Mouse (Mus musculus) hindbrain, embryonic 11.5 days (tissue): ENCODE measurements around the gene Rpl3. TPM values are rescaled to one million over a fixed set of nuclear protein-coding genes. Genes with fewer than 3 reads are reported as not detected.

Source experiments
- ATAC-seq: fragments of 200-750 bp; cut with Nextera tagmentation; 2 replicates; pipeline ENCODE4 v1.8.0; 2017; ENCODE audit warnings: mild to moderate bottlenecking, moderate TSS enrichment, moderate library complexity; ENCODE audit not compliant: low FRiP score
- DNase-seq: peaks from one replicate; pipeline ENCODE4 v3.0.0-alpha.2; 2015; ENCODE audit warnings: low spot score
- H3K27ac ChIP-seq: fragments of 300-500 bp; sonication (generic); 2 replicates; pipeline ENCODE4 v1.5.1; 2014; ENCODE audit warnings: mild to moderate bottlenecking, low read depth, low read length
- H3K27me3 ChIP-seq: fragments of 300-500 bp; sonication (generic); 2 replicates; pipeline ENCODE4 v1.6.1; 2014; ENCODE audit warnings: mild to moderate bottlenecking, low read length, moderate library complexity, mixed read lengths; ENCODE audit not compliant: control insufficient read depth, insufficient read depth
- H3K36me3 ChIP-seq: fragments of 300-500 bp; sonication (generic); 2 replicates; pipeline ENCODE4 v1.6.1; 2014; ENCODE audit warnings: mild to moderate bottlenecking, low read length, moderate library complexity, mixed read lengths; ENCODE audit not compliant: control insufficient read depth, insufficient read depth
- H3K4me1 ChIP-seq: fragments of 300-500 bp; sonication (generic); replicated peaks from 2 replicates; pipeline ENCODE4 v1.6.1; 2014; ENCODE audit warnings: low read length, mixed read lengths; ENCODE audit not compliant: control insufficient read depth, insufficient read depth
- H3K4me2 ChIP-seq: fragments of 300-500 bp; sonication (generic); replicated peaks from 2 replicates; pipeline ENCODE4 v1.6.1; 2014; ENCODE audit warnings: mild to moderate bottlenecking, low read depth, low read length
- H3K4me3 ChIP-seq: fragments of 300-500 bp; sonication (generic); 2 replicates; pipeline ENCODE4 v1.5.1; 2014; ENCODE audit warnings: low read depth, low read length
- H3K9ac ChIP-seq: fragments of 300-500 bp; sonication (generic); 2 replicates; pipeline ENCODE4 v1.6.1; 2014; ENCODE audit warnings: low read depth, low read length
- H3K9me3 ChIP-seq: fragments of 300-500 bp; sonication (generic); 2 replicates; pipeline ENCODE4 v1.6.1; 2016; ENCODE audit warnings: low read length; ENCODE audit not compliant: control insufficient read depth
- WGBS: fragments of 180-500 bp; shearing (Covaris S2); extraction: QIAGEN DNeasy Blood & Tissue Kit; methylation state at CpG from one replicate; pipeline ENCODE4 v1.1.7; 2014; 5-methylcytosine and 5-hydroxymethylcytosine counted together
- polyA plus RNA-seq: library from polyadenylated mRNA; unstranded; fragments of >200 nt; fragmentation: Nextera tagmentation; extraction: Ambion mirVana; gene quantifications from 2 replicates; pipeline ENCODE4 v1.2.1, GENCODE M21; 2014

The Rpl3 gene
- polyA plus RNA-seq, 1 experiment from 2014 or later = 1,045 TPM

GRCm38 (mm10) chr15:80047973-80048372 lies 43.7 kb downstream of the Rpl3 start:
- DNase-seq (no peak), ATAC-seq (no peak)
- no peak overlapping the region for H3K4me2 ChIP-seq
- H3K27ac ChIP-seq = no peak overlapping the region
- no peaks in the 10 kb centered on the region for H3K36me3 ChIP-seq
- 49% methylated on average over 5 of the region's 5 CpGs for WGBS
- no peaks in the 10 kb centered on the region for H3K4me1 ChIP-seq
- no peak overlapping the region for H3K9ac ChIP-seq
- no peaks in the 10 kb centered on the region for H3K9me3 ChIP-seq
- no peak overlapping the region for H3K4me3 ChIP-seq
- H3K27me3 ChIP-seq = no peaks in the 10 kb centered on the region

- ATAC-seq (no peak), DNase-seq (no peak)
- H3K9ac ChIP-seq = no peak overlapping the region
- H3K9me3 ChIP-seq = no peaks in the 10 kb centered on the region
- no peaks in the 10 kb centered on the region for H3K27me3 ChIP-seq
- H3K4me3 ChIP-seq = no peak overlapping the region
- no peak overlapping the region for H3K27ac ChIP-seq
- 79% methylated on average over 2 of the region's 2 CpGs for WGBS
- no peak overlapping the region for H3K4me2 ChIP-seq
- H3K4me1 ChIP-seq = no peaks in the 10 kb centered on the region
- no peaks in the 10 kb centered on the region for H3K36me3 ChIP-seq
Measured at GRCm38 (mm10) chr15:80047242-80047641, 44.4 kb downstream of the Rpl3 start.

GRCm38 (mm10) chr15:80045749-80046148 lies 45.9 kb downstream of the Rpl3 start:
- Histone ChIP-seq H3K4me2 (no peak overlapping the region), H3K27ac (no peak overlapping the region), H3K9ac (no peak overlapping the region), H3K36me3 (no peaks in the 10 kb centered on the region), H3K4me1 (no peaks in the 10 kb centered on the region), H3K4me3 (no peak overlapping the region), H3K27me3 (no peaks in the 10 kb centered on the region), H3K9me3 (no peaks in the 10 kb centered on the region)
- no peak for ATAC-seq
- DNase-seq = no peak
- WGBS = 95% methylated on average over 2 of the region's 2 CpGs

- ATAC-seq = no peak
- Histone ChIP-seq H3K36me3 (no peaks in the 10 kb centered on the region), H3K9me3 (no peaks in the 10 kb centered on the region), H3K9ac (no peak overlapping the region), H3K4me3 (no peak overlapping the region), H3K4me1 (no peaks in the 10 kb centered on the region), H3K27ac (no peak overlapping the region), H3K4me2 (no peak overlapping the region), H3K27me3 (no peaks in the 10 kb centered on the region)
- 88% methylated on average over 10 of the region's 10 CpGs for WGBS
- DNase-seq = no peak
Measured at GRCm38 (mm10) chr15:80044249-80044648, 47.4 kb downstream of the Rpl3 start.

GRCm38 (mm10) chr15:80042152-80042551 lies 49.5 kb downstream of the Rpl3 start:
- Histone ChIP-seq H3K4me1 (no peaks in the 10 kb centered on the region), H3K4me3 (no peak overlapping the region), H3K9ac (no peak overlapping the region), H3K4me2 (no peak overlapping the region), H3K27me3 (no peaks in the 10 kb centered on the region), H3K27ac (no peak overlapping the region), H3K36me3 (no peaks in the 10 kb centered on the region), H3K9me3 (no peaks in the 10 kb centered on the region)
- DNase-seq = no peak
- no peak for ATAC-seq
- WGBS = 85% methylated on average over 4 of the region's 4 CpGs

GRCm38 (mm10) chr15:80038110-80038391 lies 53.6 kb downstream of the Rpl3 start:
- ATAC-seq (no peak), DNase-seq (no peak)
- no peaks in the 10 kb centered on the region for H3K4me1 ChIP-seq
- no peak overlapping the region for H3K9ac ChIP-seq
- no peak overlapping the region for H3K4me2 ChIP-seq
- H3K9me3 ChIP-seq = no peaks in the 10 kb centered on the region
- no peaks in the 10 kb centered on the region for H3K36me3 ChIP-seq
- H3K27me3 ChIP-seq = no peaks in the 10 kb centered on the region
- H3K4me3 ChIP-seq = no peak overlapping the region
- no peak overlapping the region for H3K27ac ChIP-seq
- WGBS = 98% methylated on average over 2 of the region's 2 CpGs

GRCm38 (mm10) chr15:80037255-80038109 lies 54.2 kb downstream of the Rpl3 start:
- ATAC-seq = no peak
- Histone ChIP-seq H3K9ac (no peak overlapping the region), H3K4me1 (no peaks in the 10 kb centered on the region), H3K4me3 (no peak overlapping the region), H3K36me3 (no peaks in the 10 kb centered on the region), H3K9me3 (no peaks in the 10 kb centered on the region), H3K27me3 (no peaks in the 10 kb centered on the region), H3K27ac (no peak overlapping the region), H3K4me2 (no peak overlapping the region)
- 83% methylated on average over 11 of the region's 11 CpGs for WGBS
- no peak for DNase-seq

- Histone ChIP-seq H3K27me3 (no peaks in the 10 kb centered on the region), H3K9me3 (no peaks in the 10 kb centered on the region), H3K4me2 (no peak overlapping the region), H3K27ac (no peak overlapping the region), H3K9ac (no peak overlapping the region), H3K4me1 (no peaks in the 10 kb centered on the region), H3K36me3 (no peaks in the 10 kb centered on the region), H3K4me3 (no peak overlapping the region)
- ATAC-seq (no peak), DNase-seq (no peak)
- 90% methylated on average over 6 of the region's 6 CpGs for WGBS
Measured at GRCm38 (mm10) chr15:80035341-80035885, 56.3 kb downstream of the Rpl3 start.

GRCm38 (mm10) chr15:80034913-80035312 lies 56.8 kb downstream of the Rpl3 start:
- Histone ChIP-seq H3K4me2 (no peak overlapping the region), H3K27me3 (no peaks in the 10 kb centered on the region), H3K9me3 (no peaks in the 10 kb centered on the region), H3K4me3 (no peak overlapping the region), H3K9ac (no peak overlapping the region), H3K27ac (no peak overlapping the region), H3K4me1 (no peaks in the 10 kb centered on the region), H3K36me3 (no peaks in the 10 kb centered on the region)
- DNase-seq (no peak), ATAC-seq (no peak)
